Mouse (Mus musculus): ENCODE measurements around the gene Krt31. TPM values are rescaled to one million over a fixed set of nuclear protein-coding genes. Genes with fewer than 3 reads are reported as not detected.

Krt31 gene
- polyA plus RNA-seq, 1 experiment from 2014 or later, result not detected

GRCm38 (mm10) chr11:100047193-100047592 lies 3.2 kb downstream of the Krt31 start:
- Histone ChIP-seq H3K27me3 (no peaks in the 10 kb centered on the region), H3K9me3 (replicated peaks) (no peaks in the 10 kb centered on the region), H3K9ac (no peak overlapping the region), H3K27ac (replicated peaks) (no peak overlapping the region), H3K4me1 (replicated peaks) (no peaks in the 10 kb centered on the region), H3K36me3 (replicated peaks) (no peaks in the 10 kb centered on the region), H3K4me3 (replicated peaks) (no peak overlapping the region), H3K4me2 (no peak overlapping the region)
- 65% methylated on average over 2 of the region's 2 CpGs for WGBS (ENCODE audit: insufficient replicate concordance)
- no peak for ATAC-seq (ENCODE audit: insufficient read depth)

GRCm38 (mm10) chr11:100046303-100046866 lies 4.0 kb downstream of the Krt31 start:
- Histone ChIP-seq H3K4me3 (replicated peaks) (no peak overlapping the region), H3K4me2 (no peak overlapping the region), H3K36me3 (replicated peaks) (no peaks in the 10 kb centered on the region), H3K9me3 (replicated peaks) (no peaks in the 10 kb centered on the region), H3K9ac (no peak overlapping the region), H3K4me1 (replicated peaks) (no peaks in the 10 kb centered on the region), H3K27ac (replicated peaks) (no peak overlapping the region), H3K27me3 (no peaks in the 10 kb centered on the region)
- no peak for ATAC-seq (ENCODE audit: insufficient read depth)
- WGBS (ENCODE audit: insufficient replicate concordance), result 64% methylated on average over 6 of the region's 6 CpGs

- Histone ChIP-seq H3K9ac (no peak within 1 kb of the TSS), H3K4me3 (replicated peaks) (no peak within 1 kb of the TSS), H3K36me3 (replicated peaks) (no peaks in the 10 kb centered on the region), H3K9me3 (replicated peaks) (no peaks in the 10 kb centered on the region), H3K27ac (replicated peaks) (no peak within 1 kb of the TSS), H3K4me1 (replicated peaks) (no peaks in the 10 kb centered on the region), H3K27me3 (no peaks in the 10 kb centered on the region), H3K4me2 (no peak within 1 kb of the TSS)
- ATAC-seq (ENCODE audit: insufficient read depth), result no peak
- WGBS (ENCODE audit: insufficient replicate concordance), result 64% methylated on average over 6 of the region's 6 CpGs
Observed at GRCm38 (mm10) chr11:100041454-100041853, 8.9 kb downstream of the Krt31 start, which contains the start of gene Krt34. Krt34 (minus strand) TSS chr11:100041554.

DNA sequence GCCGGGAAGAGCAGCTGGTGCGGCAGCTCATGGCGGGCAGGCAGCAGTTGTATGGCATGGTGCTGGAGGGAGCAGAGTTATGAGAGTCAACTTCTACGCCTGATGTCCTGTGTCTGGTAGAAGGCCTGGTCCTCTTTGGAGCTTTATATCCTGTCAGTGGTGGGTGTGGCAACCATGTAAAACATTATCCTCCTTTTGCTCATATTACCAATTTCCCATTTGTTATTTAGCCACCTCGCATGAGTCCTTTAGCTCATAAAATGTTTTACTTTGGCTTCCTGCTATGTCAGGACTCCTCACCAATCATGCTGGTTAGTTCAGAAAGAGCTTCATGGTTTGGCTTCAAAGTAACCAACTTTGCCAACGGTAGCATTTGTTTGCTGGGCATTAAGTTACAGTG lies 20.6 kb downstream of the Krt31 start, which contains the start of gene Krt33b:
TSS of gene Krt33b (minus strand) at position 101 of the 400 bp plus-strand sequence.
- Histone ChIP-seq H3K27ac (replicated peaks) (no peak within 1 kb of the TSS), H3K4me1 (replicated peaks) (no peaks in the 10 kb centered on the region), H3K27me3 (no peaks in the 10 kb centered on the region), H3K4me2 (no peak within 1 kb of the TSS), H3K9me3 (replicated peaks) (no peaks in the 10 kb centered on the region), H3K4me3 (replicated peaks) (no peak within 1 kb of the TSS), H3K36me3 (replicated peaks) (no peaks in the 10 kb centered on the region), H3K9ac (no peak within 1 kb of the TSS)
- 72% methylated on average over 6 of the region's 6 CpGs for WGBS (ENCODE audit: insufficient replicate concordance)
- ATAC-seq (ENCODE audit: insufficient read depth), result no peak

DNA sequence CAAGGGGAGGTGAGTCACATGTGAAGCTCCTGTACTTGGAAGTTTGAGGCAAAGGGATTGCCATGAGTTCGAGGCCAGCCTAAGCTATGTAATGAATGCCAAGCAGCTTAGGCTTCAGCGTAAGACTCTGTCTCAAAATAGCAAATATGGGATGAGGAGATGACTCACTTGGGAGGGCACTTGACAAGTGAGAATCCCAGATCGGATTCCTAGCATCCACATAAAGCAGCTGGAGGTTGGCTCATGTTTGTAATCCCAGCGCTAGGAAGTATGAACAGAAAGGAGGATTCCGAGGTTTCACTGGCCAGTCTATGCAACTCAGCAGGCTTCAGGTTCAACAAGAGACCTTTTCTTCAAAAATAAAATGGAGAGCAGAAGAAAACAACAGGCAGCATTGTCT lies 28.9 kb downstream of the Krt31 start:
- Histone ChIP-seq H3K4me2 (no peak overlapping the region), H3K27me3 (no peaks in the 10 kb centered on the region), H3K36me3 (replicated peaks) (no peaks in the 10 kb centered on the region), H3K4me3 (replicated peaks) (no peak overlapping the region), H3K27ac (replicated peaks) (no peak overlapping the region), H3K9me3 (replicated peaks) (no peaks in the 10 kb centered on the region), H3K9ac (no peak overlapping the region), H3K4me1 (replicated peaks) (no peaks in the 10 kb centered on the region)
- no peak for ATAC-seq (ENCODE audit: insufficient read depth)
- WGBS (ENCODE audit: insufficient replicate concordance), result 62% methylated on average over 5 of the region's 5 CpGs

DNA sequence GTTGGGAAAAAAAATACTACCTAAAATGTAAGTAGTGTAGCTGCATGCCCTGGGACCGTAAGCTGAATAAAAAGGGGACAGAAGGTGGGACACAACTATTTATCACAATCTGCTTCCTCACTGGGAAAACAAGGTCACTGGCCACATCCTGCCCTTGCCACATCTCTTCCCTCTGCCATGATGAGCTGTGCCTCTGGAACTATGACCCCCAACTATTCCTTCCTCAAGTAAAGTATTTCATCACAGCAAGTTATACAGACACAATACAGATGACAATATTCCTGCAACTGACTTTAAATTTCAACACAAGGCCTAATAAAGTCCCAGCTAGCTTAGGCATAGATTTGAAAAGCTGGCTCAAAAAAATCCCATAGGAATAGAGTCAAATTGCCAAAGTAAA lies 30.9 kb downstream of the Krt31 start:
- Histone ChIP-seq H3K27me3 (no peaks in the 10 kb centered on the region), H3K4me2 (no peak overlapping the region), H3K4me1 (replicated peaks) (no peaks in the 10 kb centered on the region), H3K4me3 (replicated peaks) (no peak overlapping the region), H3K27ac (replicated peaks) (no peak overlapping the region), H3K9me3 (replicated peaks) (no peaks in the 10 kb centered on the region), H3K36me3 (replicated peaks) (no peaks in the 10 kb centered on the region), H3K9ac (no peak overlapping the region)
- 45% methylated on average over 1 of the region's 1 CpGs for WGBS (ENCODE audit: insufficient replicate concordance)
- no peak for ATAC-seq (ENCODE audit: insufficient read depth)

DNA sequence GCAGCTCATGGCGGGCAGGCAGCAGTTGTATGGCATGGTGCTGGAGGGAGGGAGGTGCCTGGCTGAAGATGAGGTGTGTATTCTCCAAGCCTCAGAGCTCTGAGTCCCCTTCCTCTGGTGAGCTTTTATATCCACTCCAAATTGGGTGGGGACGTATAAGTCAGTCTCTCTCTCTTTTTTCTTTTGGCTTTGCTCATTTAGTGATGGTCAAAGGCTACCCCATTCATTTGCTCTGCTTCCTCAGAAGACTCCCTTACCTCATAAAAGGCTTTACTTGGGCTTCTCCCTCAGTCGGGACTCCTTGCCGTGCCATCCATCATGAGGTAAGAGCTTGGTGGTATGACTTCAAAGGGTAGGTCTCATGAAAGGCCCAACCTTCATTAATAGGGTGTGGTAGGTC lies 34.2 kb downstream of the Krt31 start, which contains the start of gene Krt33a:
TSS of gene Krt33a (minus strand) at position 101 of the 400 bp plus-strand sequence.
- no peaks in the 10 kb centered on the region for H3K36me3 ChIP-seq (replicated peaks)
- H3K4me1 ChIP-seq (replicated peaks), result no peaks in the 10 kb centered on the region
- H3K4me3 ChIP-seq (replicated peaks), result no peak within 1 kb of the TSS
- H3K4me2 ChIP-seq, result no peak within 1 kb of the TSS
- H3K9me3 ChIP-seq (replicated peaks), result no peaks in the 10 kb centered on the region
- H3K27me3 ChIP-seq, result no peaks in the 10 kb centered on the region
- no peak within 1 kb of the TSS for H3K9ac ChIP-seq
- ATAC-seq (ENCODE audit: insufficient read depth), result no peak
- no peak within 1 kb of the TSS for H3K27ac ChIP-seq (replicated peaks)
- 64% methylated on average over 4 of the region's 4 CpGs for WGBS (ENCODE audit: insufficient replicate concordance)

- H3K4me1 ChIP-seq (replicated peaks), result no peaks in the 10 kb centered on the region
- H3K9ac ChIP-seq, result no peak overlapping the region
- WGBS (ENCODE audit: insufficient replicate concordance), result 45% methylated on average over 4 of the region's 4 CpGs
- no peaks in the 10 kb centered on the region for H3K36me3 ChIP-seq (replicated peaks)
- H3K27ac ChIP-seq (replicated peaks), result no peak overlapping the region
- no peaks in the 10 kb centered on the region for H3K27me3 ChIP-seq
- no peak overlapping the region for H3K4me3 ChIP-seq (replicated peaks)
- no peak overlapping the region for H3K4me2 ChIP-seq
- no peak for ATAC-seq (ENCODE audit: insufficient read depth)
- H3K9me3 ChIP-seq (replicated peaks), result no peaks in the 10 kb centered on the region
Observed at GRCm38 (mm10) chr11:100013691-100014171, 36.6 kb downstream of the Krt31 start.

DNA sequence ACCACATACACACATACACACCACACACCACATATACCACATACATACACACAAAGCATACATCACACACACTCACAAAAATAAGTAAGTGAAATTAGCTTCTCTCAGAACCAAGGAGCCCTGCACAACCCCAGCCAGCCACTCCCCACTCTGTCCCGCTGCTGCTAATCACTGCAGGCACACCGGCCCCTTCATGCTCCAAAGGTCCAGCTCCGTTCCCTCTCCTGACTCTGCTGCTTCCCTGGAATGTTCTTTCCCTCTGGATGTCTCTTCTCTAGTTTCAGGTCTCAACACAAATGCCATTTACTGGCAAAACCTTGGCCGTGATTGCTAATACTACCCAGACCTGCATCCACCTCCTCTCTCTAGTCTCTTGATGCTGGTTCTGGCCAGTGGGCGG lies 39.7 kb downstream of the Krt31 start:
- no peak for ATAC-seq (ENCODE audit: insufficient read depth)
- H3K9me3 ChIP-seq (replicated peaks), result no peaks in the 10 kb centered on the region
- no peaks in the 10 kb centered on the region for H3K4me1 ChIP-seq (replicated peaks)
- no peaks in the 10 kb centered on the region for H3K36me3 ChIP-seq (replicated peaks)
- no peak overlapping the region for H3K9ac ChIP-seq
- H3K27ac ChIP-seq (replicated peaks), result no peak overlapping the region
- WGBS (ENCODE audit: insufficient replicate concordance), result 67% methylated on average over 5 of the region's 5 CpGs
- no peaks in the 10 kb centered on the region for H3K27me3 ChIP-seq
- H3K4me2 ChIP-seq, result no peak overlapping the region
- H3K4me3 ChIP-seq (replicated peaks), result no peak overlapping the region

GRCm38 (mm10) chr11:100008336-100008735 lies 42.0 kb downstream of the Krt31 start:
- Histone ChIP-seq H3K36me3 (replicated peaks) (no peaks in the 10 kb centered on the region), H3K4me2 (no peak overlapping the region), H3K27ac (replicated peaks) (no peak overlapping the region), H3K9me3 (replicated peaks) (no peaks in the 10 kb centered on the region), H3K9ac (no peak overlapping the region), H3K27me3 (no peaks in the 10 kb centered on the region), H3K4me3 (replicated peaks) (no peak overlapping the region), H3K4me1 (replicated peaks) (no peaks in the 10 kb centered on the region)
- 57% methylated on average over 5 of the region's 5 CpGs for WGBS (ENCODE audit: insufficient replicate concordance)
- ATAC-seq (ENCODE audit: insufficient read depth), result no peak

GRCm38 (mm10) chr11:100006624-100007023 lies 43.7 kb downstream of the Krt31 start:
- 33% methylated on average over 3 of the region's 3 CpGs for WGBS (ENCODE audit: insufficient replicate concordance)
- Histone ChIP-seq H3K9me3 (replicated peaks) (no peaks in the 10 kb centered on the region), H3K4me2 (no peak overlapping the region), H3K4me1 (replicated peaks) (no peaks in the 10 kb centered on the region), H3K27me3 (no peaks in the 10 kb centered on the region), H3K27ac (replicated peaks) (no peak overlapping the region), H3K9ac (no peak overlapping the region), H3K4me3 (replicated peaks) (no peak overlapping the region), H3K36me3 (replicated peaks) (no peaks in the 10 kb centered on the region)
- no peak for ATAC-seq (ENCODE audit: insufficient read depth)

GRCm38 (mm10) chr11:100005905-100006304 lies 44.4 kb downstream of the Krt31 start:
- Histone ChIP-seq H3K27ac (replicated peaks) (no peak overlapping the region), H3K36me3 (replicated peaks) (no peaks in the 10 kb centered on the region), H3K9me3 (replicated peaks) (no peaks in the 10 kb centered on the region), H3K4me3 (replicated peaks) (no peak overlapping the region), H3K27me3 (no peaks in the 10 kb centered on the region), H3K4me2 (no peak overlapping the region), H3K9ac (no peak overlapping the region), H3K4me1 (replicated peaks) (no peaks in the 10 kb centered on the region)
- WGBS (ENCODE audit: insufficient replicate concordance), result 66% methylated on average over 8 of the region's 8 CpGs
- no peak for ATAC-seq (ENCODE audit: insufficient read depth)

Data from liver, embryonic 15.5 days (tissue).